Mouse (Mus musculus): ENCODE results near the gene Dlg2. TPM values are rescaled to one million over a fixed set of nuclear protein-coding genes. Genes with fewer than 3 reads are reported as not detected.

Dlg2 gene
- polyA plus RNA-seq, 1 experiment: 1.3 TPM

GRCm38 (mm10) chr7:91212236-91212635 lies 735.8 kb downstream of the Dlg2 start:
- DNase-seq: no peak
- Histone ChIP-seq H3K4me1 (ENCODE audit: control insufficient read depth, insufficient read depth, low read length) (no peaks in the 10 kb centered on the region), H3K4me3 (replicated peaks; ENCODE audit: extremely low read depth, low read depth, low read length) (no peak overlapping the region)
- WGBS: 88% methylated on average over 1 of the region's 1 CpGs
- TF ChIP-seq POLR2A (IDR thresholded peaks at IDR 0.05; ENCODE audit: borderline replicate concordance, extremely low read depth, low read depth, low read length) (no peak), CTCF (IDR thresholded peaks at IDR 0.05; ENCODE audit: insufficient read depth, low read length) (no peak)

- no peak for TF ChIP-seq POLR2A (IDR thresholded peaks at IDR 0.05; ENCODE audit: borderline replicate concordance, extremely low read depth, low read depth, low read length)
- no peak for TF ChIP-seq CTCF (IDR thresholded peaks at IDR 0.05; ENCODE audit: insufficient read depth, low read length)
- no peak overlapping the region for H3K4me3 ChIP-seq (replicated peaks; ENCODE audit: extremely low read depth, low read depth, low read length)
- 71% methylated on average over 1 of the region's 1 CpGs for WGBS
These were observed 738.4 kb downstream of the Dlg2 start for GRCm38 (mm10) chr7:91214921-91215320.

DNA sequence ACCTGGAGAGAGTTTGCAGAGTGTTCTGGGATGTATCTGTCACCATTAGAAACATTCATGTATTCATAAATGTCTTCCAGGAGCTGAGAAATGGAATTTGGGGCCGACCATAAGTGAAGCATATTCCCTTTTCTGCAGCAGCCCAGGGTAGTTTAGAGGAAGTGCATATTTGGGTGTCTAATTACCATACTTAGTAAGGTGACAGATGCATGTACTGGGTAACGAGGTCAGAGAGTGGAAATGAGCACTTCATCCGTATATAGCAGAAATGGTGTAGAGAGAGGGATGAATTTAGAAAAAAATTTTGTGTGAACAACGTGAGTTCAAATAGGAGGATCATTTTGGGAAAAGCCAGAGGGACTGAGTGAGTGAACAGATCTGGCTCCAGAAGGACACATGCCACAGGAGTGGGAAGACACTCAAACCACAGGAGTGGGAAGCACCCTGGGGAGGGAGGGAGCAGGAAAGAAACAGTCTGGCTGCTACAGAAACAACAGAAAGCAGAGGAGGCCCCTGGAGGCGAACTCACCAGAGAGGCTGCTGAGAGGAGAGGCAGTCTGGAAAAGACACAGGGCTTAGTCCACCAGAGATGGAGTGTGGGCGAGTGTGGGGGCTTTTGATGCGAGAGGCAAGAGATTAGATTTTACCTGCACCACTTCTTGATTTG lies 742.0 kb downstream of the Dlg2 start:
- no peaks in the 10 kb centered on the region for H3K4me1 ChIP-seq (ENCODE audit: control insufficient read depth, insufficient read depth, low read length)
- DNase-seq: no peak
- 53% methylated on average over 7 of the region's 7 CpGs for WGBS
- no peak overlapping the region for H3K4me3 ChIP-seq (replicated peaks; ENCODE audit: extremely low read depth, low read depth, low read length)
- TF ChIP-seq POLR2A (IDR thresholded peaks at IDR 0.05; ENCODE audit: borderline replicate concordance, extremely low read depth, low read depth, low read length) (no peak), CTCF (IDR thresholded peaks at IDR 0.05; ENCODE audit: insufficient read depth, low read length) (no peak)

More at GRCm38 (mm10) chr7:91214921-91215320, 738.4 kb downstream of the Dlg2 start:
- no peaks in the 10 kb centered on the region for H3K4me1 ChIP-seq (ENCODE audit: control insufficient read depth, insufficient read depth, low read length)
- DNase-seq: no peak

DNA sequence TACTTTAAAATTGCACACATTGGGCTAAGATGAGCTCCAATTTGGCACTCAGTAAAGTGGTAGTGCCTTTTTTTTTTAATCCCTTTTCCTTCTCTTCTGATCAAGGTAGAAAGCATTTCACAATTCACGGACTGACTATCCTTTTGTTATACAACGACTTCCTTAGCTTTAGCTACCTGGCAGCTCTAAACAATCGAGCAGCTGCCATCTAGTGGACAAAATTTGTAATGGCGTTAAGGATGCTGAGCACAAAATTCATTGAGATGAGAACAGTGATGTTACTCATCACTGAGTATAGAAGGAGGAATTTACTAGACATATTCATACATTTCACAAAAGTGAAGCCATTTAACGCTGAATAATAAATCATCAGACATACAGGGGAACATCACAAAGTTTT lies 750.0 kb downstream of the Dlg2 start:
- no peak for DNase-seq
- TF ChIP-seq CTCF (IDR thresholded peaks at IDR 0.05; ENCODE audit: insufficient read depth, low read length) (0 out of 2 replicates have a peak, but pooled peaks have one; percentile 19), POLR2A (IDR thresholded peaks at IDR 0.05; ENCODE audit: borderline replicate concordance, extremely low read depth, low read depth, low read length) (no peak)
- no peak overlapping the region for H3K4me3 ChIP-seq (replicated peaks; ENCODE audit: extremely low read depth, low read depth, low read length)
- under 1% methylated on average over 5 of the region's 5 CpGs for WGBS
- no peaks in the 10 kb centered on the region for H3K4me1 ChIP-seq (ENCODE audit: control insufficient read depth, insufficient read depth, low read length)

DNA sequence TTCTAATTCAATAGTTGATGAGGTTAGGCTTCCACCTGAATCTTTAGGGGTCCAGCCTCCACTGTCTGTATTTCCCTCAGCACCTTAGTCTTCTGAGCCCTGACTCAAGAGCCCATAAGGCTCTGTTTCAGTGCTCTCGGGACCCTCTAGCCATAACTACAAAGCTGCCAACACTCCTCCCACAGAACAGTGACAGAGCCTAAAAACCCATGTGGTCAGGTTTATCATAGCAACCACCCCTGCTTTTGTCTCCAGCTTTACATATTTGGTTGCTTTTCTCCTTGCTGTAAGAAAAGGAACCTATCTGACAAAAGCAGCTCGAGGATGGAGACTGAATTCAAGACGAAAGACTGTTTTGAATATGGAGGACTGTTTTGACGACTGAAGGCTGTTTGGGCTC lies 765.2 kb downstream of the Dlg2 start:
- TF ChIP-seq POLR2A (IDR thresholded peaks at IDR 0.05; ENCODE audit: borderline replicate concordance, extremely low read depth, low read depth, low read length): no peak
- TF ChIP-seq CTCF (IDR thresholded peaks at IDR 0.05; ENCODE audit: insufficient read depth, low read length): no peak
- H3K4me3 ChIP-seq (replicated peaks; ENCODE audit: extremely low read depth, low read depth, low read length): no peak overlapping the region
- 58% methylated on average over 4 of the region's 4 CpGs for WGBS
- no peaks in the 10 kb centered on the region for H3K4me1 ChIP-seq (ENCODE audit: control insufficient read depth, insufficient read depth, low read length)
- no peak for DNase-seq

DNA sequence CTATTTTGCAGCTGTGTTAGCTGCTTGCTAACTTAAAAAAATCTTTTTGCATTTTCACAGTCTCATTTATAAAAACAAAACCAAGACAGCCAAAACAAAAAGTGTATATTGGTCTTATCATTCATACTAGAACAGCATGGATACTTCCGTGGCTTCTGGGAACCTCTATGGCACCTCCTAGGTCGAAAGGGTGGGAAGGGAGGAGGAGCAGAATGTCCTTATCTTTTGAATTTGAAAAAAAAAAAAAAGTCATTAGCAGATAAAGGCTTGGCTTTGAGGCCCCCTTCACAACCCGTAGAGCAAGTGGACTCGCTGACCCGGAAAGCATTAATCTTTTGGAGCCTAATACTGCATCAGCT lies 785.2 kb downstream of the Dlg2 start:
- no peak for DNase-seq
- H3K4me1 ChIP-seq (ENCODE audit: control insufficient read depth, insufficient read depth, low read length): no peaks in the 10 kb centered on the region; the same call in 1 of the 2 replicates
- 1% methylated on average over 5 of the region's 5 CpGs for WGBS
- no peak overlapping the region for H3K4me3 ChIP-seq (replicated peaks; ENCODE audit: extremely low read depth, low read depth, low read length)
- no peak for TF ChIP-seq POLR2A (IDR thresholded peaks at IDR 0.05; ENCODE audit: borderline replicate concordance, extremely low read depth, low read depth, low read length)
- no peak for TF ChIP-seq CTCF (IDR thresholded peaks at IDR 0.05; ENCODE audit: insufficient read depth, low read length)

GRCm38 (mm10) chr7:91262031-91262951 lies 785.8 kb downstream of the Dlg2 start:
- H3K4me1 ChIP-seq (ENCODE audit: control insufficient read depth, insufficient read depth, low read length): no peaks in the 10 kb centered on the region; the same call in 1 of the 2 replicates
- no peak overlapping the region for H3K4me3 ChIP-seq (replicated peaks; ENCODE audit: extremely low read depth, low read depth, low read length)
- no peak for TF ChIP-seq POLR2A (IDR thresholded peaks at IDR 0.05; ENCODE audit: borderline replicate concordance, extremely low read depth, low read depth, low read length)
- TF ChIP-seq CTCF (IDR thresholded peaks at IDR 0.05; ENCODE audit: insufficient read depth, low read length): no peak
- no peak for DNase-seq
- 1% methylated on average over 34 of the region's 34 CpGs for WGBS

- Histone ChIP-seq H3K4me3 (replicated peaks; ENCODE audit: extremely low read depth, low read depth, low read length) (no peak overlapping the region), H3K4me1 (ENCODE audit: control insufficient read depth, insufficient read depth, low read length) (no peaks in the 10 kb centered on the region; the same call in 1 of the 2 replicates)
- TF ChIP-seq POLR2A (IDR thresholded peaks at IDR 0.05; ENCODE audit: borderline replicate concordance, extremely low read depth, low read depth, low read length) (no peak), CTCF (IDR thresholded peaks at IDR 0.05; ENCODE audit: insufficient read depth, low read length) (no peak)
- no peak for DNase-seq
- 9% methylated on average over 9 of the region's 9 CpGs for WGBS
These were observed 786.5 kb downstream of the Dlg2 start for GRCm38 (mm10) chr7:91262998-91263397.

DNA sequence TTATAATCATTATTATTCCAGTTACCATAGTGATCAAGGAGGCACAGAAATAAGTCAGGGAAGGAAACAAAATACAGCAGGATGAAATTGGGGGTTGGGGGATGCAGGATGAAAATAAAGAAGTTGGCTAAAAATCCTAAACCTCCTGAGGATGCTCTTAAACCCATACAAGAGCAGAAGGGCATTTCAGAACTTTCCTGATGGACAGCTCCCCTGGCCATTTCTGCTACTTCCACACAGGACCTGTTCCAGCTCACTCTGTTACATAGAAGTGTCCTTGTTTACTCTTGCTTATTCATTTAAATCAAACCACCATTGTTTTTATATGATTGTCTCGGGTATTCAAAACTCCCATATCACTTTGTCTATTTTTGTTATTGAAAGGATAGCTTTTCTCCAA lies 791.3 kb downstream of the Dlg2 start:
- H3K4me1 ChIP-seq (ENCODE audit: control insufficient read depth, insufficient read depth, low read length): no peaks in the 10 kb centered on the region
- WGBS: 12% methylated on average over 1 of the region's 1 CpGs
- DNase-seq: no peak
- no peak overlapping the region for H3K4me3 ChIP-seq (replicated peaks; ENCODE audit: extremely low read depth, low read depth, low read length)
- TF ChIP-seq POLR2A (IDR thresholded peaks at IDR 0.05; ENCODE audit: borderline replicate concordance, extremely low read depth, low read depth, low read length) (no peak), CTCF (IDR thresholded peaks at IDR 0.05; ENCODE audit: insufficient read depth, low read length) (no peak)
